Mouse (Mus musculus): ENCODE measurements at regions not wholly inside any gene's neighbourhood (a gene's known extent, or its start where the extent isn't known, plus 50 kb on each side); places are given as distances from the start of the nearest gene placed in this dataset.

DNA sequence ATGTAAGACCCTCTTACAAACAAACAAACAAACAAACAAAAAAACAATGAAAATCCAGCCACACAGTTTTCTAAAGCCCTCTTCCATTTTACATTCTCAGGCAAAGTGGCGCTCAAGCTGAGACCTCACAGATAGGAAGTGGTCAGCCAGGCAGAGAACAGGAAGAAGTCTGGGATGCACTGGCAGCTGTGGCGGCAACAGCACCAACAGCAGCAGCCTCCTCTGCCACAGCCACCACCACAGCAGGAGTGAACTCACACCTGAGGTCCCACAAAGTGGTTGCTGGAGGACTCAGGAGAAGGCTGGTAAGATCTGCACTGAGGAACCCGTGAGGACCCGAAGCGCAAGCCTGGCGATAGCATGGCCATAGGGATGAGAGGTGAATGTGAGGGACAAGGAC, 156.3 kb downstream of the Grm4 start:
- no peak for DNase-seq

DNA sequence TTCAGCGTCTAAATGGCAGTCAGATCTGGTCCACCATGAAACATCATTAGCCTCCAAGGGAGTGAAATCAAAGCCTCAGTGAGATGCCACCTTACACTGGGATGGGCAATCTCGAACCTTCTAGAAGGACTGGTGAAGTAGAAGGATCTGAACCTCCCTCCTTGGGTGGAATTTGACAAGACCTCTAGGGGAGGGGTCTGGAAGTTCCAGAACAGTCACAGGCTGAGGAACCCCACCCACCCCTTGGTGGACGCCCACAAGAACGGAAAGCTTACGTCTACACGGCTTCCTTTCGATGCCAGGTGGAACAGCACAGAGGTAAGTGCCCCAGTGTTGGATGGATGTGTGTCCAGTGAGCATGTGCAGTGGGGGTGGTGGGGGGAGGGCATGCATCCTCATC, 156.9 kb downstream of the Grm4 start:
- DNase-seq, result no peak

DNA sequence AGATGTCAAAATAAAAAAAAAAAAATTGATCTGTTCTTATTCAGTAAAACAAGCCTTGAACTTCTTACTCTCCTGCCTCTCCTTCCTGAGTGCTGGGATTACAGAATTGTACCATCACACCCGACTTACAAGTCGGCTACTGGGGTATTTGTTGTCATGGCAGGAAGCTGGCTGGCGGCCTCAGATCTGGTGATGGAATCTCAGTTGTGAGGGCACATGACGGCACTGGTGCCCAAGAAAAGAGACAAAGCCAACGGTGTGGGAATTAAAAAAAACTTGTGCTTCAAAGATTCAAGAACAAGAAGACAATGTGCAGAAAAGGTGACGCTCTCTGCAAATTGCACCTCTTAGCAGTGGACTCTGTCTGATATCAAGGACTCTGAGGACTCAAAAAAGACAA, 157.3 kb downstream of the Grm4 start:
- DNase-seq, result no peak

DNA sequence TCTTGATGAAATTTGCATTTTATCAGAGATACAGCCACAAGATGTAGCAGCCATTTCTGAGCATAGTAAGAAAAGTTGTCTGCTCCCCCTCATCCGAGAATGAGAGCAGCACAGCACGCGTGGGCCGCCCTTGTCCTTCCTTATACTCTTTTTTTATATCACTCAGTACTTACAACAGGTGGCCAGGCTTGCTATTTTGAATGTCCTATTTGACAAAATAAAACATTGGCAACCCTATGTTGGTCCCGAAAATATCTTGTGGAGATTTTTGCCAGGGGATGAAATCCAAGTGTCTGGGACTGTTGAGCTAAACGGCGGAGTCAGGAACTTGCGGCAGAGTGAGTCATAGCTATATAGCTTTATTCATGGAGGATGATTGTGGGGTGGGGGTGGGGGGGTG, 158.0 kb upstream of the Lemd2 start:
- DNase-seq, result peak in 1 of 2 experiments; percentile 33

DNA sequence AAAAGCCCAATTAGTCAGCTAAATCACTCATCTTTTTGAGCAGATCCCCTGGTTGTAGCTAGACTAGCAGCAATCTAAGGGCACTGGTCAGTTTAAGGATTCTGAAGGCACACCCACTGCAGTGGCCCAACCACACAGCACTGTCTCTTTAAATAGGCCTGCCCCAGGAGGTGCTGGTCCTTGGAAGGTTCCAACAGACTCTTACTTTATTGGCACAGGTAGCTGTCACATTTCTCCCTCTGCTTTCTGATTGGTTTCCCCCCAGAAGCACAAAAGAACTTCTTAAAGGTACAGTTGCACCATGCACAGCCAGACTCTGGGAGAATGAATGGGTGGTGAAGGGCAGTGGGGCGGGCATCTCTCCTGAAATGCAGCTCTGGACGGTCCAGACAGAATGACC, 157.1 kb upstream of the Lemd2 start:
- peak; percentile 32 to 73 for DNase-seq

DNA sequence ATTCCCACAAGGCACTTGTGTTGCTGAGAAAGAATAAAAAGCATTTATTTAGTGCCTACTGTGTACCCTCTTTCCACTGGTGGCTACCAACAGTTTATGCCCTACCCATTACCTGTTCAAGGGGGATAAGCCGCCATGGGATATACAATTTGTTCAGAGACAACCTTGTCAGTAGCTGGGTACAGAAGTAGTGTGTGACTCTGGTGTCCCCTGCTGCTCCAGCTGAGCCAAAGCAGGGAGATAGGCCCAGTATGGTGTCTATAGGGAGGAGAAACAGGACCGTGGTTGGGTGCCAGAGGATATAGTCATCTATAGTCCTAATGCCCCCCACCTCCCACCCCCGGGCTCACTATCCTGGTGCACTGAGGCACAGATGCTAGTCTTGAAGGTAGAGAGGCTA, 152.6 kb upstream of the Lemd2 start:
- DNase-seq, result no peak

DNA sequence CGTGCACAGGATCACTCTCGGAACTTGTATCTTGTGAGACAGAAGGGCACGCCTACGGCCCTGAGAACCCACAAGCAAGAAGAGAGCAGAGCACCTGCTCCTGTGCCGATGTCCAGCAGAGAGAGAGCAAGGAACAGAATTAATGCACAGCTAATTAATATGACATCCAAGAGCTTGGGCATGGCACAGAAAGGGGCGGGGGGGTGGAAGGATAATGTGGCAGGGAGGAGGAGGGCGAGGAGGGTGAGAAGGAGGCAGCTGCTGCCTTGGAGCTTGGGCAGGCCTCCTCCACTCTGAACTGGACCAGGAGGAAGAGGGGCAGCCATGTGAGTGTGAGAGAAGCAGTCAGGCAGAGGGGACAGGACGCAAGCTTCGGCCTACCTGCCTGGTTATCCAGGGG, 151.4 kb upstream of the Lemd2 start:
- no peak for DNase-seq

DNA sequence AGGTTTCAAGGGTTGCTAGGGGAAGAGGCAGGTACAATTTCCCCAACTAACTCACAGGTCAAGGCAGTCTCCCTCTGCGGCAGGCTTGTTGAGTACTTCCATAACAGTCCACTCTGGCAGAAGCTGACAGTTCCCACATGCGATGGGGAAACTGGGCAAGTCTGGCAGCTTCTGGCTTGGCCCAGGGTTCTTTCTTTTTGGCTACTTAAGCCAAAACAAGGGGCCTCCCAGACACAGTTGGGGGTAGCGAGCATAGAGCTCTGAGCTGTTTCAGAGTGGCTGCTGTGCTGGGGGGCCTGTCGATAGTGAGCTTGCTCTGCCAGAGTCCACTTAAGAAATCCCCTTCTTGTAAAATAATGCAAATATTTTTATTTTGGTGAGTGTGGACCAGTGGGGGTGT, 150.8 kb upstream of the Lemd2 start:
- no peak for DNase-seq

DNA sequence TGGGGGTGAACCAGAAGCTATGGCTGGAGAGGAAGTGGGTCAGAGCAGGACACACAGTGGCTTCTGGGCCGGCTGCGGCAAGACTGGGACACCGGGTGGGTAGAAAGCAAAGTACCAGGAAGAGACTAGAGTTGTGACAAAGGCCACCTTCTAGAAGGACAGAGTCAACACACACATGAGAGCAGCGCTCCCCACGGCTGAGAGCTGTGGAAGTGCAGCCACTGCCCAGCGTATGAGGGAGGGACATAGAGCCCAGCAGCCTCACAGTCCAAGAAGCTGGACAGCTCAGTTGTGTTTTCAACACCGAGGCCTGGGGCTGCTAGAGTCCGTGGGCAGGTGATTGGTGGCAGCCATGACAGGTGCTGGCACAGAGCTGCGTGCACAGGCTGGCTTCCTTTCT, 145.6 kb upstream of the Lemd2 start:
- no peak for DNase-seq

DNA sequence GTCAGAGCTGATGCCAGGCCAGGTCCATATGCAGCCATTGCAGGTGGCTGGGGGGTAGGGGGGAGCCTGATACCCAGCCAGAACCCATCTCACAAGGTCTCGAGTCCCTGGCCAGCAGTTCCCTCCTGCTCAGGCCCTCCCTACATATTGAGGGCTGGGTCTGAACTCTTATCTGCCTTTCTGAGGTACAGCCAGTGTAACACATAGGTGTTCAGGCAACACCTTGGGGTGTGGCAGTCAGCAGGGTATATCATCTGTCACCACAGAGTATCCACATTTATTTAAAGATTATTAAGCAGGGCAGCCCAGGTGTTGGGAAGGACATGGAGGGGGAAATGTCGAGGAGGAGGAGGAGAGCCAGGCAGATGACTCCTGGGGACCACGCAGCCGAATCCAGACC, 145.2 kb upstream of the Lemd2 start:
- no peak for DNase-seq

DNA sequence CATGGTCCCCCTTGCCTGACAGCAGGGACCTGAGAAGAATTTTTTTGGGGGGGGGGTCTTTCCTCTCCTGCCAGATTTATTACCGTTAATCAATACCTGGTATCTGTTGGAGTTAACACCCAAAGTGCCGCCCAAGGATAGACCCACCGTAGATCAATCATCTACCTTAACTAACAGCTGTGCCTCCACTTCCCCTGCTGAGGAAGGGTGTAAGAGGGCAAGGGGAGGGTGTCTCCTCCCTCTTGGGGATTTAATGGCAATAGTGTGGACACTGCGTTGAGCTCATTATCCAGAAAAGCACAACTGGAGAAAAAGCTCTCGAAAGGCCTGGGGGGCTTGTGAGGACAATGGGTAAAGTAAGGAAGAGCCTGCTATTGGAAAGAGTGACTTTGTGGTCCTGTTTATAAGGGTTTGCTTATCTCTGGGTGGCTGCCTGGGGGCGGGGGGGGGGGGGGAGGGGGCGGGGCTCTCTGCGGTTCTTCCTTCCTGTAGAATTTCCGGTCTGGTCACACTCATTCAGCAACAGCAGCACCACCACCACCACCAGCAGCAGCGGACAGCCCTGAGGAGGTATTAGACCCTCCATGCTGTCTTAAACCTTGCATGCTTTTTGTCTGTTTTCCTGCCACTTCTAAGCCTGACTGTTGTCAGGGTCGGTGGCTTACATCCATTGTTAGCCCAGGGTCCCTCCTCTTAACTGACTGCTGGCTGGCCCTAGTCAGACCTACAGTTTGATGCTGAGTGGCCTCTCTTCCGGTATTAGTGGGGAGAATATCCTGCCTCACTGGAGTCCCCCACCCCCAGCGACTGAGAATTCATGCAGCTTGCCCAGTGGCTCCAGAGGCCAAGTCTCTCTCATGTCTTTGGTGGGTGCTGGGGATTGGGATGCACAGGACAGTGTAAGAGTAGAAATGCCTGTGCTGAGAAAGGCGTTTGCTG, 138.0 kb upstream of the Lemd2 start:
- DNase-seq, result no peak

DNA sequence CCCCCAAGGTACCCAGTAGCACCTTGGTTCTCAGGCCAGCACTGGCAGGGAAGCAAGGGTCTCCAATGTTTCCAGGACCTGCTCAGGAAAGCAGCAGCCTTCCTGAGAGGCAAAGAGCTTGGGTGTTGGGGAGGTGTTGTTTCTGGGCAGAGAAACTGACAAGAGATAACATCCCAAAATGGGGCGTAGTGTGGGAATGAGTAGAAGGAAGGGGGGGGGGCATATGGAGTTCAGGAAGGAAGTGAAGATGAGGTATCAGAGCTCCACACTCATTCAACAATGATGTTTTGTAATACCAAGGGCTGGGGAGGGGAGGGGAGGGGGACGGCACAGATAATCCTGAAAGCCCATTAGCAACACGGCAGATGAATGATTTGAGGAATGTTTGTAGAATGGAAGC, 135.6 kb upstream of the Lemd2 start:
- DNase-seq, result no peak

DNA sequence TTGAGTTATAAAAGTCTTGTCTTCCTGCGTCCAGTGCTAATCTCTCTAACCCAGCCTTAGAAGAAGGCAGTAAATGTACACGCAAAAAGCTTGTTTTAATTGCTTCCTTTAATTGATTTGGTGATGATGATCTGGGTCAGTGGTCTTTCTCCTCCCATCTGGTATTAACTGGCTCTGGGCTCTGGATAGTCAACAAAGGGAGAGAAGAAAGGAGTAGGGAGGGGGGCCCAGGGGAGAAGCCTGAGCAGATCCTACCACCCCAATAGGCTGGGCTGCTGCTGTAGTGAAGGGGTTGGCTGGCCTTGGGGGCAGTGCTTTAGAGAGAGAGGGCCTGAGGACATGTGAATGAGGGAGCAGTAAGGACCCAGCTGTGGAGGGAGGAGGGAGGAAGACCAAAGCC, 135.0 kb upstream of the Lemd2 start:
- no peak for DNase-seq

DNA sequence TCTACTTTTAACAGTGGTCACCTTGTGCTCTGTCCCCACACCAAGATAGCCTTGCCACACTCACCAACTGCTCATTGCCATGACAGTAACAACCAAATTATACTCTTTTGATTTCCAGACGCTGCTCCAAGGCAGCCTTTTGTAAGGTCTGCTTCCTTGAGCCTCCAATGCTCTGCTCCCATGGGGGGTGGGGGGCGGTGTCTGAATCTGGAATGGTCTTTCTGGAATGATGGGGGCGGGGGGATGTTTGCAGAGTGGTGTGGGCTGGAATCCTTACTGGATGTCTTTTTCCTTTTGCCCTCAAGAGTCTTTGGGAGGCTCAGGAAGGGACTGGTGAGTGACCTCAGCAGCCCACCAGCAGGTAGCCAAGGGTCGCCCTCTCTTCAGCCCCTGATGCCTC, 131.4 kb upstream of the Lemd2 start:
- no peak for DNase-seq

DNA sequence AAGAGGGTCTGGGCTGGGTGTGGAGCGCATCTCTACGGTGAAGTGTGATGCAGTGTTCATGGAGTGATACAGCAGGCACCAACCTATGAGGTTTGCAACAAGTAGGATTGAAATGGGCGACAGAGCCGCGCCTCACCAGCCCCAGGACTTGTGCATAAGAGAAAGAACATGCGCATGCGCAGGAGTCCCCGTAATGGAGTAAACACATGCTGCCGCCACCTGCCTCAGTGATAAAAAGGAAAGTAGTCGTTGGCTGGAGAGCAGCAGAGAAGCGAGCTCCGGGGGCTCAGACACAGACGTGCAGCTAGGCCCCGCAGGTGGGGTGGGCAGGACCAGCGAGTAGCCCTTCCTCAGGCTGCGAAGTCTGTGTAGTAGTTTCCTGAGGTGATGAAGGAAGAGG, 129.3 kb upstream of the Lemd2 start:
- DNase-seq, result no peak

DNA sequence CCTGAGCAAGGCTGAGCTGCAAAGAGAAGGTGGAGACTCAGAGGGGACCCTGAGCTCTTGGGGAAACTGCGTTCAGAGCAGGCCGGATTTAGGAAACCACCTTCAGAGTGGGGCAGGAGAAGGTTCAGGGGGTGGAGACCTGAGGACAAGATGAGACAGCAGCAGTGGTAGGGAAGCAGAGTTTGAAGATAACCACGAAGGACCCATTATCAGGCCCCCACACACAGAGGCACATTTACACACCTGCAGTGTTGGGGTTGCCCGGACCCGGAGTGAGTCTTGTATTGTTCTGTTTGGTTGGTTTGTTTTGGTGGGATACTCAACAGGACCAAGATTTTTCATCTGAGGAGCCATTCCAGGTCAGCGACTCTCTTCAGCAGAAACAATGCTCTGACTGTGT, 128.9 kb upstream of the Lemd2 start:
- DNase-seq, result no peak

DNA sequence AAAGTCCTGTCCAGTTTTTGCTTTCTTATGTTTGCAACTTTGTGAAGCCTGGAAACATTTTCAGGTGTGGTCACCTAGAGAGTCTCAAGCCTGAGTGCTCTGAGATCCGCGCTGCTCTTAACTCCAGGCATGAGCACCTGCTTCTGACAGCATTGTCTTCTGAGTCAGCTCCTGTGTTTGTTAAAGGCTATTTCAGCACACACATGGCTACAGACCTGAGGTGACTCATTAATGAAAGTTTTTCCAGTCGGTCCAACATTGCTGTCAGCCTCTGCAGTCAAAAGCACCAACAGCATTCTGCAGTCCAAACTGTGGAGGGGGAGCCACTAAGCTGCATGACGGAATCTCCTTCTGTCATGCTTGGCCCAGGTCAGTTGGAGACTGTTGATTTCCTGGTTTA, 127.8 kb upstream of the Lemd2 start:
- no peak for DNase-seq

DNA sequence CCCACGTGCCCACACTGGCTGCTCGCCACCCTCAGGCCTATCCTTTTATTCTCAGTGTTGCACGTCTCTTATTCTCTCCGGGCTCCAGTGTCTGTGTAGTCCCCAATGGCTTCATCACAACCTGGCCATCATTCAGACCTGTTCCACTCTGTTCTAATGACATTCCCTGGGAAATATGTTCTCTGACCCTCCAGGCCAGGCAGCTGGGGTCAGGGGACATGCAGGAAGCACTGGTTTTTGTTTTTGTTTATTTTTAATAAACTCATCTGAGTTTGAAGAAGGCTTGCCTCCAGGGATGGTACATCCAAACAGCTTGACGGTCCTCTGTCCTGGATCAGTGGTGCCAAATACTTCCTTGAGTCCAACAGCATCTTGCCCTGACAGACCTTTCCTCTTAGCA, 127.4 kb upstream of the Lemd2 start:
- DNase-seq, result no peak

DNA sequence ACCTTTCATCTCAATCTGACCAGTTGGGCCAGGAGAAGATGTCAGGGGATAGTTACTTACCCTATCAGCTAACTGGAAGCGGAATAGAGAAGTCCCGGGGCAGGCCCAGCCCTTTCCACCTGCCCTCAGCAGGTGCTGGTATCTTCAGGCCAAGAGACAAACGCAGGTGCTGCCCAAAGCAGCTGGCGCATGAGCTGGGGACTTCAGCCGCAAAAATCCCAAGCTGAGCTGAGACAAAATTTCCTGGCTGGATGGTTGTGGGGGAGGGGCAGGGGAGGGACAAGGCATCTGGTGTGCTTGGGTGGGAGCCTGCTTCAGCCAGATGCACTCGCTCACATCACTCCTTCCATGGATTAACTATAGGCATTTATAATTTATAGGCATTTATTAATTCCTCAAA, 125.5 kb upstream of the Lemd2 start:
- no peak for DNase-seq

DNA sequence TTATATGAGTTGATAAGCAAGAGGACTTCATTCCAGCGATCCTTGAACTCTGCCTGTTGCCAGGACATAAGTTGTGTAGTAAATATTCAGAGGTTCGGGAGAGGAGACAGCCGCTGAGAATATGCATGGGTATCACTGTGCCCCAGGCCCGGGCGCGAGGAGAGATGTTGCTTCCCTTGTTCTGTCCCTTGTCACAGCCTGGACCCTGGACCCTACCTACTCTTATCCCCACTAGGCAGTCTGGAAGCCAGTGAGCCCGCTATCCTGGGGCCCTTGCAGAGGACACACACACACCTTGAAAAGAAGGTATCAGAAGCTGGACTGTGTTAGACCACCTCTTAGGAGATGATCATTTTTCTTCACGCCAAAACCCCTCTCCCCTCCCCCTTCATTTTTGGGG, 124.9 kb upstream of the Lemd2 start:
- no peak for DNase-seq

DNA sequence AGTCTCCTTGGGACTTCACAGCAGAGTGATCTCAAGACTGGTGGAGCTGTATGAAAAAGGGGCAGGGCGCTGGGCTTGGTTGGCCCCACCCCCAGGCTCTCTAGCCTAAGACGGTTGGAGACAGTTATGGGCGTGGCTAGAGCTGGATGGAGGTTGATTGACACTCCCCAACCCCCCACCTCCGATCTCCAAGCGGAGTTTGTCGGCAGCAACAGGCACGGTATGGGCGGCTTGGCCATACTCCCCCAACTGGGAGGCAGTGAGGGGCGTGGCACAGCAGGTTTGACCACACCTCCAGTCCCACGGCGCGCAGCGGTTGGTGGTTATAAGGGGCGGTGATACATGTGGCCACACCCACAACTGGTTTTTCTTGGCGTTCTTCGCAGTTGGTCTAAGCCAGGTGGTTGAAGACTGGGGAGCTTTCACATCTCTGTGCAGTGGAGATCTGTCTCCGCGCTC, 120.8 kb upstream of the Lemd2 start:
- DNase-seq, result peak; percentile 25 to 40

DNA sequence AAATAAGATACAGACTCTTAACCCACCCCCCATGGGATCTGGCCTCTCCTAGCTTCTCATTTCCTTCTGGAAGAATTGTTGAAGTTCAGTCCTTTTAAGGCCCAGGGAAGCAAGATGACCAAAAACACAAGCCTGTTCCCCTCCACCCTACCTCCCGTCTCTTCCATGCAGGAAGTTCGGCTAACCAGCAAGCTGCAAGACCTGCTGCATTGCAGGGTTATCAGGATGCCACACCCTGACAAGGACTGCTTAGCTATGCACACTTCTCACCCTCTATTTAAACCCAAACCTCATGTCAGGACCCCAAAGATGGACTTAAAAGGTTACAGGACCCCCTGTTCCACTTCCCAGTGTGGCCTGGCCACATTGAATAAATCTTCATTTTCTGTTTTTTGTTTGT, 119.2 kb upstream of the Lemd2 start:
- DNase-seq, result no peak

DNA sequence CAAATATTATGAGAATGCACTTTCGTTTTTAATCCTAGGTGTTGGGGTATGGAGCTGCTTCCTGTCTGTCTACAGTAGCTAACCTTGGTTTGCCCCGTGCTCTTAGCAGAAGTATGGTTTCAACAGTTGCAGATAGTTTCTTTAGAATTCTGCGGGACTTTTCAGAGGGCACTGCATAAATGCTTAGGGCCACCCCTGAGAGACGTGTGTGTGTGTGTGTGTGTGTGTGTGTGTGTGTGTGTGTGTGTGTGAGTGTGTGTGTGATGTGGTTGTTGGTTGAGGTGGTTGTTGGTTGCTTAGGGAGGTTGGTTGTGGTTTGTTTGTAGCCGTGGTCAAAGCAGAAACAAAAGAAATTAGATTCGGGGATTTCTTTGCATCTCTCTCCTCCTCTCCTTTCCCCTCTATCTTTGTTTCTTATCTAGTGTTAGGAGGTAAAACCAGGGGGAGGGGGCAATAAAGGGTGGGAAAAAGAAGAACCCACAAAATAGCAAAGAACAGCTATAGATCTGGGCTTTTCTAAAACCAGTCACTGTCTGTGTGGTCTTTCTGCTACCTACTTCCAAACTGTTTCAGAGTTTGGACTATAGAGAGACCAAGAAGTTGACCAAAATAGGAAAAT, 118.7 kb upstream of the Lemd2 start:
- no peak for DNase-seq
